Mouse (Mus musculus): ENCODE results near the gene Acsf2. TPM values are rescaled to one million over a fixed set of nuclear protein-coding genes. Genes with fewer than 3 reads are reported as not detected.
A peak's percentile ranks its signal among the peaks of the same experiment; 100 is the strongest.

Gene Acsf2
- polyA plus RNA-seq, 1 experiment from 2014 or later, result 0.98 TPM

DNA sequence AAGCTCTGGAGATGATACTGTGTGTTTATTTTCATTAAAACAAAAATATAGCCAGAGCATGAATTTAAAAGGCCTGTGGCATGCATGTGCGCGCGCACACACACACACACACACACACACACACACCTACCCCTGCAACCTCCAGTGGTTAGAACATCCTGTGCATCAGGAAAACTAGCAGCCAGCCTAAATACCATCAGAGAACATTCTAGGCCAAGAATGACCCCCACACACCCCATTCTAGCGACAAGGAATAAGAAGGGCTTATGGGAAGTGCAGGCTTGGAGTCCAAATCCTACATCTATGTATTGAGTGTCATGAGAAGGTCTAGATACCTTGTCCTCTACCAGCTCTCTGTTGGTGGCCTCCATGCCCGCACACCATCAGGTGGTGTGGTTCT is 38.3 kb downstream of the Acsf2 start:
- Histone ChIP-seq H3K9me3 (ENCODE audit: control insufficient read depth, low read length) (no peaks in the 10 kb centered on the region), H3K4me2 (ENCODE audit: low read length) (no peak overlapping the region), H3K27ac (ENCODE audit: low read length) (no peak overlapping the region), H3K9ac (replicated peaks; ENCODE audit: low read depth, low read length) (no peak overlapping the region), H3K4me1 (replicated peaks; ENCODE audit: control insufficient read depth, insufficient read depth, low read length) (peaks cover 12% of the 10 kb centered on the region), H3K36me3 (ENCODE audit: control insufficient read depth, insufficient read depth) (no peaks in the 10 kb centered on the region), H3K4me3 (replicated peaks; ENCODE audit: low read length) (no peak overlapping the region), H3K27me3 (replicated peaks; ENCODE audit: control insufficient read depth, insufficient read depth, low read length) (peaks cover 8% of the 10 kb centered on the region; the same call in 1 of the 2 replicates)
- WGBS, result 99% methylated on average over 5 of the region's 5 CpGs
- no peak for ATAC-seq

DNA sequence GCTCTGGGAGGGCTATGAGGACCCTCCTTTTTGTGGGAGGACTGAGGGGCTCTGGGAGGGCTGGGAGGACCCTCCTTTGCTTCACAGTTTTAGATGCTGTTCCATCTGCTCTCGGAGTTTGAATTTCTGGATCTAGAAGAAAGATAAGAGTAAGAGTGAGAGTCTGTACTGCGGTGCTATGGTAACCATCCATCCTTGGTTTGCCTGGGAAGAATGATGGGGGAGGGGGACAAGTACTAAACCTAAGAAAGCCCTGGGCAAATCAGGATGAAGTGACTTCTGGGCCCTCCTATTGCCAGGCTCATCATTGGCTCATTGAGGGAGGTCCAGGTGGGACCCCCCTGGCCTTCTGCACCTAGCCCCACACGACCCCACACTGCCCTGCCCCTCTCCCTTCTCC is 43.4 kb downstream of the Acsf2 start:
- H3K4me2 ChIP-seq (ENCODE audit: low read length), result no peak overlapping the region
- no peak overlapping the region for H3K27ac ChIP-seq (ENCODE audit: low read length)
- ATAC-seq, result peak; percentile 47; the same call in 1 of the 2 replicates
- H3K4me3 ChIP-seq (replicated peaks; ENCODE audit: low read length), result no peak overlapping the region
- no peaks in the 10 kb centered on the region for H3K9me3 ChIP-seq (ENCODE audit: control insufficient read depth, low read length)
- no peaks in the 10 kb centered on the region for H3K36me3 ChIP-seq (ENCODE audit: control insufficient read depth, insufficient read depth)
- no peaks in the 10 kb centered on the region for H3K27me3 ChIP-seq (replicated peaks; ENCODE audit: control insufficient read depth, insufficient read depth, low read length)
- no peak overlapping the region for H3K9ac ChIP-seq (replicated peaks; ENCODE audit: low read depth, low read length)
- no peaks in the 10 kb centered on the region for H3K4me1 ChIP-seq (replicated peaks; ENCODE audit: control insufficient read depth, insufficient read depth, low read length)
- WGBS, result 70% methylated on average over 3 of the region's 3 CpGs

DNA sequence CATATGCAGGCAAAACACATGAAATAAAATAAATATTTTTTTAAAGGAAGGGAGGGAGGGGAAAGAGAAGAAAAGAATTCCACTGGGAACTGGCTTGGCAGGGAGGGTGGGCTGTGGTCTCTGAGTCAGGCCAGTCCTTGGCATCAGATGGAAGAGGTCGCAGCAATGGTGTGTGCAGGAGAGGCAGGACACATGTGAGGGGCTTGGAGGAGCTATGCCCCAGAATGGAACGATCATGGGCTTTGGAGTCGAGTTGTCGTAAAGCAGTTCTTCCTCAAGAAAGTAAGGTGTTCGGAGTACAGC is 51.3 kb downstream of the Acsf2 start:
- no peaks in the 10 kb centered on the region for H3K27me3 ChIP-seq (replicated peaks; ENCODE audit: control insufficient read depth, insufficient read depth, low read length)
- no peak overlapping the region for H3K4me2 ChIP-seq (ENCODE audit: low read length)
- WGBS, result 92% methylated on average over 5 of the region's 5 CpGs
- no peak overlapping the region for H3K4me3 ChIP-seq (replicated peaks; ENCODE audit: low read length)
- H3K36me3 ChIP-seq (ENCODE audit: control insufficient read depth, insufficient read depth), result no peaks in the 10 kb centered on the region
- H3K4me1 ChIP-seq (replicated peaks; ENCODE audit: control insufficient read depth, insufficient read depth, low read length), result peaks cover 10% of the 10 kb centered on the region
- H3K9ac ChIP-seq (replicated peaks; ENCODE audit: low read depth, low read length), result no peak overlapping the region
- no peak overlapping the region for H3K27ac ChIP-seq (ENCODE audit: low read length)
- H3K9me3 ChIP-seq (ENCODE audit: control insufficient read depth, low read length), result no peaks in the 10 kb centered on the region
- ATAC-seq, result no peak

DNA sequence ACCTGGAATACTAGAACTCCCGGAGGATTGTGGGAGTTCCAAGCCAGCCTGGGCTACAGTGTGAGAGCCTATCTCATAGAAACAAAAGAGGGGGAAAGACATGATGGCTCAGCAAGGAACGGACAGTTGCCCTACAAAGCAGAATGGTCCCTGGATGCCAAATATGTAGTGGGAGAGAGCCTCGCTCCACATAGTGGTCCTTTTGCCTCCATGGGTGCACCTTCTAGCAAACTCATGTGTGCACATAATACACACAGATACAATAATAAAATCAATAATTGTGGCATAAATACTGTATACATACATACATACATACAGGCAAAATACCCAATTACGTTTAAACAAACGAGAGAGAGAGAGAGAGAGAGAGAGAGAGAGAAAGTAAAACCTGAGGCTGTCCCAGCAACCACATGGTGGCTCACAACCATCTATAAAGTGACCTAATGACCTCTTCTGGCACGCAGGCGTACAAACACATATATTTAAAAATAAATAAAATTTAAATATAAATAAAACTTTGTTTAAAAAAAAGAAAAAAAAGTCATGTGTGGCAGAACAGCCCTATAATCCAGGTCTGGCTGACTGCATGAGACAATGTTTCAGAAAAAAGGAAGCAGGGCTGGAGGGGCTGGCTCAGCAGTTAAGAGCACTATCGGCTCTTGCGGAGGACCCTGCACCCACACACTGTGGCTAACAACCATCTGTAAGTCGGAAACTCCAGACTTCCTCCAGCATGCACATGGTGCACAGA is 51.8 kb downstream of the Acsf2 start:
- Histone ChIP-seq H3K9ac (replicated peaks; ENCODE audit: low read depth, low read length) (no peak overlapping the region), H3K4me2 (ENCODE audit: low read length) (no peak overlapping the region), H3K4me1 (replicated peaks; ENCODE audit: control insufficient read depth, insufficient read depth, low read length) (peaks cover 10% of the 10 kb centered on the region), H3K4me3 (replicated peaks; ENCODE audit: low read length) (no peak overlapping the region), H3K27ac (ENCODE audit: low read length) (no peak overlapping the region), H3K36me3 (ENCODE audit: control insufficient read depth, insufficient read depth) (no peaks in the 10 kb centered on the region), H3K9me3 (ENCODE audit: control insufficient read depth, low read length) (no peaks in the 10 kb centered on the region), H3K27me3 (replicated peaks; ENCODE audit: control insufficient read depth, insufficient read depth, low read length) (no peaks in the 10 kb centered on the region)
- ATAC-seq, result no peak
- 76% methylated on average over 10 of the region's 10 CpGs for WGBS

DNA sequence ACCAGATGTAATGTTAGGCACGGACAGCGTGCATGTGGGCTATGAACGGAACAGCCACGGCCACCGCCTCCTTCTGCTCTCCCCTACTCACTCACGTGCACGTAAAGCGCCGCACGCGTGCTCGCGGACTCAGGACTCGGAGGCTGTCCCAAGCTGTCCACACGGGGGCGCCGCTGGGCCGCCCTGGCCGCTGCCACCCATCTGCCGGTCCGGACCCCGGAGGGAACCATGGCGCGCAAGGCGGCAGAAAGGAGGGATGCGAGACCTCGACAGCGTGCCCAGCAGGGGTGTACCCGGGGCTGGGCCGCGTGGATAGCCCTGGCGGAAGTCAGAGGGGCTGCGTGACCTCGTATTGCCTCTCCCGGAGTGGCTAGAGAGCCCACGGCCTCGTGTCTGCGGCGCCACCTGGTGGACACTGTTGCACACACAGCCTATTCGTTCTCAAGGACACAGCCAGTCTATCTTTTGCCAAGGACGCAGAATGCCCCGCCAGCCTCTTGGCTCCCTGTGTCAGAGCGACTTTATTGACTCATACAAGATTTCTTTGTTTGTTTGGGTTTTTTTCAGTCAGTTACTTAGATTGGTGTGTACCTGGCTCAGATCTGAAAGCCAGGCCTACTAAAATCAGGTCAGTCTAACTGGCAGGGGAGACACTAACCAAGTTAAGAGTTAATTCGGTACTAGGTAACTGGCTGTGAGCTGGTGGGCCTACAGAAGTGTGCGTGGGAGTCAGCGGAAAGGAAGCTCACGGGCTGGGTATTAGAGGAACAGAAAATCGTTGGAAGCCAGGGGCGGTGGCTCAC is 52.6 kb downstream of the Acsf2 start, which contains the start of gene Rsad1:
Gene Rsad1, minus strand, starts transcription at position 368 of the 803 bp plus-strand sequence.
- Histone ChIP-seq H3K4me3 (replicated peaks; ENCODE audit: low read length) (peak within 1 kb of the TSS; percentile 57), H3K4me1 (replicated peaks; ENCODE audit: control insufficient read depth, insufficient read depth, low read length) (peaks cover 15% of the 10 kb centered on the region), H3K9me3 (ENCODE audit: control insufficient read depth, low read length) (no peaks in the 10 kb centered on the region), H3K9ac (replicated peaks; ENCODE audit: low read depth, low read length) (peak within 1 kb of the TSS; percentile 70), H3K27me3 (replicated peaks; ENCODE audit: control insufficient read depth, insufficient read depth, low read length) (no peaks in the 10 kb centered on the region), H3K36me3 (ENCODE audit: control insufficient read depth, insufficient read depth) (no peaks in the 10 kb centered on the region), H3K4me2 (ENCODE audit: low read length) (peak within 1 kb of the TSS; percentile 65), H3K27ac (ENCODE audit: low read length) (peak within 1 kb of the TSS; percentile 74)
- ATAC-seq, result peak; percentile 91
- WGBS, result 4% methylated on average over 49 of the region's 49 CpGs

DNA sequence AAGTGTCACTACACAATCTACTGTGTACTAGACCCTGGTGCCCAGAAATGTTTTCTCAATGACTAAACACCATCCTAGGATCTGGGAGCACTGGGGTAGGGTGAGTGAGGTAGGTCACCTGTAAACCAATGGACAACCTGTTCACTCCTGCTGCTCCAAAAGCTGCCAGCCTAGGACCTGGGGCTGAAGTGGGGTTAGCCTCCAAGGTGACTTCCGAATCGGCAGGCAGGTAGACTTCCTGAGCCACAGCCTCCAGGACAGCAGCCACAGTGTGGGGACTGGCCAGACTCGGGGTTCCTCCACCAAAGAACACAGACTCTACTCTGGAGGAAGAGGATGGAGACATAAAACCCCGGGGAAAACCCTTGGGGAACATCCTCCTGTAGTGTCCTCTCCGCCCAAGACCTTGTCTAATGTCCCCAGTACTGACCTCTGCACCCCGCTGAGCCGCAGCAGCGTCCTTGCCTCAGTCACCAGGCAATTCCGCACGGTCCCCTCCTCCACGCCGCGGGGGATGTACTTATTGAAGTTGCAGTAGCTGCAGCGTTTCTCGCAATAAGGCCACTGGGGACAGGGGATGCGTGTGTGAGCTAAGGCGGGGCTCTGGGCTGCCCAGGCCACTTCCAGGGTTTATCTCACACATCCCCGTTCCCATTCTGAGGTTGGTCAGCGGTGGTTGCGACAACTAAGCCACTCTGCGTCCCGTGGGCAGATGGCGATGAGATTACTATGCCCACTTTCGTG is 53.5 kb downstream of the Acsf2 start:
- Histone ChIP-seq H3K27me3 (replicated peaks; ENCODE audit: control insufficient read depth, insufficient read depth, low read length) (no peaks in the 10 kb centered on the region), H3K9me3 (ENCODE audit: control insufficient read depth, low read length) (no peaks in the 10 kb centered on the region), H3K4me3 (replicated peaks; ENCODE audit: low read length) (peak overlapping the region; percentile 57), H3K27ac (ENCODE audit: low read length) (peak overlapping the region; percentile 74), H3K36me3 (ENCODE audit: control insufficient read depth, insufficient read depth) (no peaks in the 10 kb centered on the region), H3K4me1 (replicated peaks; ENCODE audit: control insufficient read depth, insufficient read depth, low read length) (peaks cover 15% of the 10 kb centered on the region), H3K9ac (replicated peaks; ENCODE audit: low read depth, low read length) (peak overlapping the region; percentile 70), H3K4me2 (ENCODE audit: low read length) (peak overlapping the region; percentile 65)
- 12% methylated on average over 24 of the region's 24 CpGs for WGBS
- peak; percentile 32 for ATAC-seq

DNA sequence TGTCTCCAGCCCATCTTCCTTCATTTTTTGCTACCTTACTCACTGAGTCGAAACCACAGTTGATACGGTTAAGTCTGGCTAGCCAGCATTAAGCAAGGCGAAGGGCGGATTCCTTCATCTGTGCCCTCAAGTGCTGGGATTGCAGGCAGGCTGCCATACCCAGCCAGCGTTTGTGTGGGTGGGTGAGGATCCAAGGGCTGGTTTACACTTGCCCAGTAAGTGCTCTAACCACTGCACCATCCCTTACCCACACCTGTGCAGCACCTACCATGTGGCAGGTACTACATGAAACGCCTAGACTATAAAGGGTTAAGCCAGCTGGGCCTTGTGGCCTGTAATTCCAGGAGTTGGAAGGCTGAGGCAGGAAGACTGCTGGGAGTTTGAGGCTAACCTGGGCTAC is 54.4 kb downstream of the Acsf2 start:
- H3K4me1 ChIP-seq (replicated peaks; ENCODE audit: control insufficient read depth, insufficient read depth, low read length), result peaks cover 15% of the 10 kb centered on the region
- no peak for ATAC-seq
- H3K9ac ChIP-seq (replicated peaks; ENCODE audit: low read depth, low read length), result no peak overlapping the region
- no peak overlapping the region for H3K27ac ChIP-seq (ENCODE audit: low read length)
- H3K27me3 ChIP-seq (replicated peaks; ENCODE audit: control insufficient read depth, insufficient read depth, low read length), result no peaks in the 10 kb centered on the region
- H3K4me3 ChIP-seq (replicated peaks; ENCODE audit: low read length), result no peak overlapping the region
- WGBS, result 92% methylated on average over 6 of the region's 6 CpGs
- H3K36me3 ChIP-seq (ENCODE audit: control insufficient read depth, insufficient read depth), result no peaks in the 10 kb centered on the region
- H3K4me2 ChIP-seq (ENCODE audit: low read length), result no peak overlapping the region
- no peaks in the 10 kb centered on the region for H3K9me3 ChIP-seq (ENCODE audit: control insufficient read depth, low read length)

DNA sequence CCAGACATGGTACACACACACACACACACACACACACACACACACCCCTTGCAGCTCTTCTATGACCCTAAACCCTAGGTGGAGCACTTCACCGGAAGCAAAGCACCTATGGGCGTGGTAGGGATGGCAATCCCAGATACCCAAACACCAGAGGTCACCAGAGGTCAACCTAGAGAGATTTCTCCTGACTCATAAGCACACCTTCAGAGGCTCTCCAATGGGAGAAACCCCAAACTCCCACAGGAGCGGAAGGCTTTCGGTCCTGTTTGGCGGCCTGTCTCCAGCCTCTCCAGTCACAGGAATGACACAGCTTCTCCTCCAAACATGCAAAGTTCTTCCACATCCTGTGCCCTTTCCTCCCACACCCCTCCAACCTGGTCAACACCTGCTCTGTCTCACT is 55.3 kb downstream of the Acsf2 start:
- ATAC-seq, result no peak
- no peak overlapping the region for H3K9ac ChIP-seq (replicated peaks; ENCODE audit: low read depth, low read length)

DNA sequence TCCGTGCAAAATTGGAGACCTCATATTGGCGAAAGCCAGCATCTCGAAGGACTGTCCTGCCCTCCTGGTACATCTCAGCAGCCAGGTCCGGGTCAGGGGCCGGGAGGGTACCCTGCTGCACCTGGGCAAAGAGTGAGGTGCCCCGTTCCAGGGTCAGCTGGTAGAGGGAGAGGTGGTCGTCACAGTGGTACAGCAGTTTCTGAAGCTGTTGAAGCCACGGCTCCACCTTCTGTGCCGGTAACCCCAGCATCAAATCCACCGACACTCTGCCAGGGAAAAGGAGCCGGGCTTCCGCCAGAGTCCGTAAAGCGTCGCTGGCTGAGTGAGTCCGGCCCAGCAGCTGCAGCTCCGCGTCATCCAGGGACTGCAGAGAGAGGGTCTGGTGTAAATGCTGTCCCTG is 57.2 kb downstream of the Acsf2 start:
- H3K36me3 ChIP-seq (ENCODE audit: control insufficient read depth, insufficient read depth), result 0 out of 2 replicates have a peak, but pooled peaks cover 3% of the 10 kb centered on the region
- 45% methylated on average over 18 of the region's 18 CpGs for WGBS
- no peak overlapping the region for H3K27ac ChIP-seq (ENCODE audit: low read length)
- H3K4me2 ChIP-seq (ENCODE audit: low read length), result peak overlapping the region; percentile 34
- H3K9ac ChIP-seq (replicated peaks; ENCODE audit: low read depth, low read length), result no peak overlapping the region
- ATAC-seq, result no peak
- no peak overlapping the region for H3K4me3 ChIP-seq (replicated peaks; ENCODE audit: low read length)
- H3K27me3 ChIP-seq (replicated peaks; ENCODE audit: control insufficient read depth, insufficient read depth, low read length), result no peaks in the 10 kb centered on the region
- no peaks in the 10 kb centered on the region for H3K9me3 ChIP-seq (ENCODE audit: control insufficient read depth, low read length)
- H3K4me1 ChIP-seq (replicated peaks; ENCODE audit: control insufficient read depth, insufficient read depth, low read length), result peaks cover 14% of the 10 kb centered on the region

More for the DNA sequence above, 55.3 kb downstream of the Acsf2 start:
- H3K36me3 ChIP-seq (ENCODE audit: control insufficient read depth, insufficient read depth), result 0 out of 2 replicates have a peak, but pooled peaks cover 3% of the 10 kb centered on the region
- 96% methylated on average over 5 of the region's 5 CpGs for WGBS
- peaks cover 15% of the 10 kb centered on the region for H3K4me1 ChIP-seq (replicated peaks; ENCODE audit: control insufficient read depth, insufficient read depth, low read length)
- H3K27ac ChIP-seq (ENCODE audit: low read length), result no peak overlapping the region
- no peak overlapping the region for H3K4me3 ChIP-seq (replicated peaks; ENCODE audit: low read length)
- H3K27me3 ChIP-seq (replicated peaks; ENCODE audit: control insufficient read depth, insufficient read depth, low read length), result no peaks in the 10 kb centered on the region
- H3K9me3 ChIP-seq (ENCODE audit: control insufficient read depth, low read length), result no peaks in the 10 kb centered on the region
- H3K4me2 ChIP-seq (ENCODE audit: low read length), result no peak overlapping the region
